Mouse (Mus musculus) CH12.LX (cell line): ENCODE results near the gene BC017158.

Experiments
- BHLHE40 ChIP-seq: IDR thresholded peaks from 2 replicates; pipeline ENCODE4 v1.6.1; 2011; ENCODE audit warnings: mild to moderate bottlenecking, low read depth, low read length, improper control_type of control experiment
- CTCF ChIP-seq, 2 experiments: IDR thresholded peaks in 1 of 2; conservative IDR thresholded peaks in 1 of 2; 2 replicates each; pipeline ENCODE4 v1.5.1; 2011 to 2012; ENCODE audit warnings: low read depth in 2 of 2, low read length in 2 of 2, improper control_type of control experiment in 1 of 2, inconsistent platforms in 1 of 2, mild to moderate bottlenecking in 1 of 2, moderate library complexity in 1 of 2
- E2F4 ChIP-seq: IDR thresholded peaks from 2 replicates; pipeline ENCODE4 v1.6.1; 2011; ENCODE audit warnings: low read depth, low read length, improper control_type of control experiment; ENCODE audit not compliant: insufficient replicate concordance
- EP300 ChIP-seq: IDR thresholded peaks from 2 replicates; pipeline ENCODE4 v1.6.1; 2011; ENCODE audit warnings: low read length, improper control_type of control experiment
- HCFC1 ChIP-seq: IDR thresholded peaks from 2 replicates; pipeline ENCODE4 v1.6.1; 2012; ENCODE audit warnings: low read depth, mild to moderate bottlenecking, inconsistent platforms, low read length, improper control_type of control experiment
- MAFK ChIP-seq: IDR thresholded peaks from 2 replicates; pipeline ENCODE4 v1.6.1; 2011; ENCODE audit warnings: low read length, improper control_type of control experiment; ENCODE audit not compliant: insufficient replicate concordance
- NELFE ChIP-seq: IDR thresholded peaks from 2 replicates; pipeline ENCODE4 v1.6.1; 2011; ENCODE audit warnings: low read depth, low read length, improper control_type of control experiment
- NRF1 ChIP-seq: IDR thresholded peaks from 2 replicates; pipeline ENCODE4 v1.6.1; 2014; ENCODE audit warnings: low read depth, mild to moderate bottlenecking, inconsistent platforms, low read length, improper control_type of control experiment, moderate library complexity
- POLR2A ChIP-seq: IDR thresholded peaks from 2 replicates; pipeline ENCODE4 v1.6.1; 2011; ENCODE audit warnings: low read depth, mild to moderate bottlenecking, improper control_type of control experiment, low read length
- RAD21 ChIP-seq: IDR thresholded peaks from 2 replicates; pipeline ENCODE4 v1.6.1; 2011; ENCODE audit warnings: low read depth, mild to moderate bottlenecking, low read length, improper control_type of control experiment, moderate library complexity
- TBP ChIP-seq: conservative IDR thresholded peaks from 2 replicates; pipeline ENCODE4 v1.6.1; 2011; ENCODE audit warnings: low read depth, low read length, improper control_type of control experiment
- USF1 ChIP-seq: IDR thresholded peaks from 2 replicates; pipeline ENCODE4 v1.6.1; 2014; ENCODE audit warnings: low read depth, mild to moderate bottlenecking, inconsistent platforms, low read length, improper control_type of control experiment

DNA sequence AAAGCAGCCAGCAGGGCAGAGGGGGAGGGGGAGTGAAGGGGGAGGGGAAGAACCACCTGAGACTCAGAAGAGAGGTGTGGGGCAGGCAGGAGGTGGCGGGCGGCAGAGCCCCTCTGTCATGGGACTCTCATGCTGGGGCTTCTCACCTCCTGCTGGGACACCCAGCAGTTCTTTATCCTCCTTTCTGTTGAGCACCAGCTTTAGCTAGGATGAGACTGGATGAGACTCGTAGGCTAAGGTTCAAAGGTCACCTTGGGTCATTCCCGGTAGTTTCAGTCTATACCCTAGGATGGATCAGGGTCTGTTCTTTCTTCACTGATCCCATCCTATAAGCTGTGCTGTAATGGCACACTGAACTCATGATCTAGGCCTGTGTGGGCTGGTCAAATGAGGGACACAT is 19.0 kb upstream of the BC017158 start:
- TF ChIP-seq CTCF (conservative IDR thresholded peaks at IDR 0.05 in 1 of 2, IDR thresholded peaks at IDR 0.05 in 1 of 2; ENCODE audit: low read depth in 2 of 2, low read length in 2 of 2) (no peak), NELFE (no peak), POLR2A (no peak), TBP (no peak), USF1 (no peak), NRF1 (no peak), EP300 (no peak), RAD21 (no peak), BHLHE40 (no peak), MAFK (no peak), HCFC1 (no peak), E2F4 (no peak)
